Mouse (Mus musculus): ENCODE measurements around the gene Lrrc2. TPM values are rescaled to one million over a fixed set of nuclear protein-coding genes. Genes with fewer than 3 reads are reported as not detected.

Gene Lrrc2
- polyA plus RNA-seq, 1 experiment from 2014 or later = not detected

DNA sequence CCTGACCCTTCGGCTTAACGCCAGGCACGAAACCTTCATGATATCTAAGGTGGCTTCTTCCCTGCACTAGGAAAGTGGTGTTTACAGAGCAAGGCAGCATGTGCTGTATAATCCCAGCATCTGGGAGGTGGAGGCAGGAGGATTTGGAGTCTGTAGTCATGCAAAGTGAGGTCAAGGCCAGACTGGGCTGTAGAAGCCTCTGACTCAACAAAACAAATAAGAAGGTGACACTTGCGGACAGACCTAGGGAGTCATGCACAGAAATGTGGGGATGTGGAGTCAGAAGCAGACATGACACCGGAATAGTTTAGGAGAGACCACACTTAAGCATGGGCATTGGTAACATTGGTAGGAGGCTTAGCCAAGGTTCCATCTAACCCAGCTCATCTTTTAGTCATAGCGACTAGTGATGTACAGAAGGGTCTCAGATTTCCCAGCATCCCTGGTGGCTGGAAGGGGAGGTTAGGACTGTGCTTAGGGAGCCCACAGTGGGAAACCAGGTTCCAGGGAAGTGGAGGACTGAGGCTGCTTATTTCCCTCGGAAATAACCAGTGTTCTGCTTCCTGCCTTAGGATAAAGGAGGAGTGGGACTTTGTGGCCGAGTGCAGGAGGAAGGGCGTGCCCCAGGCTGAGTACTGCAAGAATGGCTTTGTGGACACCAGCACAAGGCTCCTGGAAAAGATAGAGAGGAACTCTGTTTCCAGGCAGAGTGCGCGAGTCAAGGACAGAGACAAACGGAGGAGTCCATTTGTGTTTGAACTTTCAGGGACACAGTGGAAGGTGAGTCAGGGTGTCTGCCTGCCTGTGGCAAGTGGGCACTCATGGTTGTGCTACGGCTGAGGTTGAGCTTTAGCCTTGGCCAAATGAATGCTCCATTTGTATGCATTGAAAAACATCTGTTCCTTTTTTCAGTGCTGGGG is 9.1 kb downstream of the Lrrc2 start:
- ChIA-PET CTCF (no interaction called here), POLR2A (no interaction called here)
- no peak for TF ChIP-seq CTCF (IDR thresholded peaks at IDR 0.05)
- no peaks in the 10 kb centered on the region for H3K27me3 ChIP-seq
- DNase-seq (ENCODE audit: low read depth, low spot score) = no peak
- in situ Hi-C loops (cut with MboI; ENCODE audit: low pct_unique_long_range_greater_than_20kb) = no loop called here
- no peak for ATAC-seq

DNA sequence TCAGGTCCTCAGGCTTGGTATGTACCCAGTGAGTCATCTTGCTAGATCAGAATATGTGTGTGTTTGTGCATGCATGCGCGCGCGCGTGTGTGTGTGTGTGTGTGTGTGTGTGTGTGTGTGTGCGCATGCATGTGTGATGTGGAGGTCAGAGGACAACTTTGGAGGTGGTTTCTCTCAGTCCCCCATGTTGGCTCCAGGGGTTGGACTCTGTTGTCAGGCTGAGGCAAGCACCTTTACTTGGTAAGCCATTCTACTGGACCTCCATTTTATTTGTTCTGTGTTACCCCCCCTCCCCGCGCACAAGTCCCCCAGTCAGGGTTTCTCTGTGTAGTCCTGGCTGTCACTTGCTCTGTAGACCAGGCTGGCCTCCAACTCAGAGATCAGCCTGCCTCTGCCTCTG is 10.0 kb downstream of the Lrrc2 start:
- in situ Hi-C loops (cut with MboI; ENCODE audit: low pct_unique_long_range_greater_than_20kb) = no loop called here
- POLR2A ChIA-PET = no interaction called here
- DNase-seq (ENCODE audit: low read depth, low spot score) (no peak), ATAC-seq (no peak)
- CTCF ChIA-PET = no interaction called here
- TF ChIP-seq CTCF (IDR thresholded peaks at IDR 0.05) = no peak
- no peaks in the 10 kb centered on the region for H3K27me3 ChIP-seq

DNA sequence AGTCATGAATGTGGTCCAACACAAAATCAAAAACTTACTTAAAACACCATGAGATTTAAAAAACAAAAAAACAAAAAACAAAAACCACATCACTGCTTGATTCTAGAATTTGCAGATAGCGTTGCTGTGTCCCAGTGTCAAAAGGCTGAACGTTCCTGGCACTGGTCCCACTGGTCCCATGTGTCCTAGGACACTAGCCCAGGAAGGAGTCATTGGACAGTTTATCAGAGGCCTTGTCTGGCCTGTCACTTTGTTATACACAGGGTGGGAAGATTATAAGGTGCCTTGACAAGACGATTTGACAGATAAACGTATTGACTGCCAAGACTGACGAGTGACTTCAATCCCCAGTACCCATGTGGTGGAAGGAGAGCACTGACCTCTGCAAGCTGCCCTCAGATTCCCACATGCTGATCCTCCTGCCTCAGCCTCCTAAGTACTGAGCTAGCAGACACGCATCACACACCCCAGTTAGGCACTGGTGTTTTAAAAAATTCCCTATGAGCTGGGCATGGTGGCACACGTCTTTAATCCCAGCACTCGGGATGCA is 12.3 kb downstream of the Lrrc2 start:
- in situ Hi-C loops (cut with MboI; ENCODE audit: low pct_unique_long_range_greater_than_20kb) = no loop called here
- DNase-seq (ENCODE audit: low read depth, low spot score) (no peak), ATAC-seq (no peak)
- ChIA-PET POLR2A (interaction anchor here (0.9 kb wide), 1 partner anchor 16 kb away, joined by 3 read pairs; no protein-coding TSS in a partner anchor), CTCF (no interaction called here)
- no peaks in the 10 kb centered on the region for H3K27me3 ChIP-seq
- TF ChIP-seq CTCF (IDR thresholded peaks at IDR 0.05) = no peak

- no peaks in the 10 kb centered on the region for H3K27me3 ChIP-seq
- ATAC-seq (no peak), DNase-seq (ENCODE audit: low read depth, low spot score) (no peak)
- CTCF ChIA-PET = interaction anchor here (2.0 kb wide), 1 partner anchor 42 kb away, joined by 8 read pairs; no protein-coding TSS in a partner anchor
- POLR2A ChIA-PET = no interaction called here
- no peak for TF ChIP-seq CTCF (IDR thresholded peaks at IDR 0.05)
- in situ Hi-C loops (cut with MboI; ENCODE audit: low pct_unique_long_range_greater_than_20kb) = no loop called here
These were observed 13.9 kb downstream of the Lrrc2 start for GRCm38 (mm10) chr9:110965062-110965909.

DNA sequence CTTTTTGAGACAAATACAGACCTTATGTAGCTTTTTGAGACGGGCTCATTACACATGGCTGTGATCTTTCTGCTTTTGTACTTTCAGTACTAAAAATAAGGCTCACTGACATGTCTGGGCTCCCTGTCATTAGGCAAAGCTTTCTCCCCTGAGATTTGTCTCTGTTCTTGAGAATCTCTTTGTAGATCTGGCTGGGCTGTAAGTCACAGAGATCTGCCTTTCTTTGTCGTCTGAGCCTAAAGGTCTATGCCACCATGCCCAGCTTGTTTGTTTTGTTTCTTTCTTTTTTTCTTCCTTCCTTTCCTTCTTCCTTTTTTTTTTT is 14.5 kb downstream of the Lrrc2 start:
- DNase-seq (ENCODE audit: low read depth, low spot score) = no peak
- in situ Hi-C loops (cut with MboI; ENCODE audit: low pct_unique_long_range_greater_than_20kb) = no loop called here
- no peaks in the 10 kb centered on the region for H3K27me3 ChIP-seq
- ChIA-PET POLR2A (no interaction called here), CTCF (interaction anchor here (1.5 to 2.0 kb wide), 2 partner anchors 13 to 43 kb away, joined by 3 to 8 read pairs; no protein-coding TSS in a partner anchor)
- no peak for ATAC-seq
- no peak for TF ChIP-seq CTCF (IDR thresholded peaks at IDR 0.05)

- ATAC-seq (no peak), DNase-seq (ENCODE audit: low read depth, low spot score) (no peak)
- in situ Hi-C loops (cut with MboI; ENCODE audit: low pct_unique_long_range_greater_than_20kb) = no loop called here
- CTCF ChIA-PET = no interaction called here
- no peak for TF ChIP-seq CTCF (IDR thresholded peaks at IDR 0.05)
- POLR2A ChIA-PET = no interaction called here
- H3K27me3 ChIP-seq = no peaks in the 10 kb centered on the region
These were observed 28.1 kb downstream of the Lrrc2 start for GRCm38 (mm10) chr9:110979411-110979810.

- no peaks in the 10 kb centered on the region for H3K27me3 ChIP-seq
- TF ChIP-seq CTCF (IDR thresholded peaks at IDR 0.05) = no peak
- ChIA-PET CTCF (no interaction called here), POLR2A (no interaction called here)
- no peak for DNase-seq (ENCODE audit: low read depth, low spot score)
- no peak for ATAC-seq
- in situ Hi-C loops (cut with MboI; ENCODE audit: low pct_unique_long_range_greater_than_20kb) = no loop called here
These were observed 31.0 kb downstream of the Lrrc2 start for GRCm38 (mm10) chr9:110982351-110982750.

GRCm38 (mm10) chr9:110984096-110984495 is 32.8 kb downstream of the Lrrc2 start:
- in situ Hi-C loops (cut with MboI; ENCODE audit: low pct_unique_long_range_greater_than_20kb) = no loop called here
- CTCF ChIA-PET = no interaction called here
- no peaks in the 10 kb centered on the region for H3K27me3 ChIP-seq
- POLR2A ChIA-PET = no interaction called here
- TF ChIP-seq CTCF (IDR thresholded peaks at IDR 0.05) = no peak
- no peak for DNase-seq (ENCODE audit: low read depth, low spot score)
- ATAC-seq = no peak

GRCm38 (mm10) chr9:110985541-110985940 is 34.2 kb downstream of the Lrrc2 start:
- DNase-seq (ENCODE audit: low read depth, low spot score) = no peak
- no peak for TF ChIP-seq CTCF (IDR thresholded peaks at IDR 0.05)
- in situ Hi-C loops (cut with MboI; ENCODE audit: low pct_unique_long_range_greater_than_20kb) = no loop called here
- ATAC-seq = no peak
- POLR2A ChIA-PET = no interaction called here
- no peaks in the 10 kb centered on the region for H3K27me3 ChIP-seq
- CTCF ChIA-PET = no interaction called here

DNA sequence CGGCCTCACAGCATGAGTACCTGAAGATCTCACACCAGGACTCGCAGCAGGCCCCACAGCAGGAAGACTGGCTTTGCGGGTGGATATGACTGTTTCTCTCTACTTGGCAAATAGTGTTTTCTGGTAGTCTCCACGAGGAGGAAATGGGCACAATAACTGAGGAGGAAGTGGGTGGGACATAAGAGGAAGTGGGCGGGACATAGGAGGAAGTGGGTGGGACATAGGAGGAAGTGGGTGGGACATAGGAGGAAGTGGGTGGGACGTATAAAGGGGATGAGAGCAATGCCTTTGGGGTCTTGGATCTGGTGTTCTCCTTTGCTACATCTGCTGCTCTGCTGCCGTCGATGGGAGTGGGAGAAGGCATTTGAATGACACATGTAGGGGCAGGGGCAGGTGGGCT is 34.6 kb downstream of the Lrrc2 start:
- DNase-seq (ENCODE audit: low read depth, low spot score) = no peak
- no peaks in the 10 kb centered on the region for H3K27me3 ChIP-seq
- no peak for ATAC-seq
- ChIA-PET CTCF (no interaction called here), POLR2A (no interaction called here)
- no peak for TF ChIP-seq CTCF (IDR thresholded peaks at IDR 0.05)
- in situ Hi-C loops (cut with MboI; ENCODE audit: low pct_unique_long_range_greater_than_20kb) = no loop called here

GRCm38 (mm10) chr9:110987331-110987730 is 36.0 kb downstream of the Lrrc2 start:
- CTCF ChIA-PET = interaction anchor here (1.5 kb wide), 1 partner anchor 10 kb away, joined by 6 read pairs; no protein-coding TSS in a partner anchor
- POLR2A ChIA-PET = interaction anchor here (0.6 kb wide), 1 partner anchor 131 kb away, joined by 3 read pairs; no protein-coding TSS in a partner anchor
- ATAC-seq (no peak), DNase-seq (ENCODE audit: low read depth, low spot score) (no peak)
- TF ChIP-seq CTCF (IDR thresholded peaks at IDR 0.05) = no peak
- in situ Hi-C loops (cut with MboI; ENCODE audit: low pct_unique_long_range_greater_than_20kb) = no loop called here
- no peaks in the 10 kb centered on the region for H3K27me3 ChIP-seq

All from Patski (cell line).